11 mouse cellular contexts compared by ENCODE assay signal in genomic region chr5:124761011-124761410, GRCm38 (mm10). TPM values are rescaled to one million over a fixed set of nuclear protein-coding genes. Genes with fewer than 3 reads are reported as not detected.
DNase-seq lines count a peak whose midpoint lies in the region; ATAC-seq and TF ChIP-seq lines count a peak whose summit lies in the region.
"Had no signal": no experiment of that assay in that cellular context is flagged by ENCODE, and none has a peak within 500 bp of the region (broad histone marks: within the 10 kb centered on the region; RNA-seq: fewer than 3 reads in every experiment).

No protein-coding gene starts in this region.

- H3K9me3 ChIP-seq in liver, embryonic 14.5 days (ENCODE audit: control insufficient read depth, low read length): no peaks in the 10 kb centered on the region

- no peak for ATAC-seq in liver, embryonic 14.5 days (ENCODE audit: insufficient read depth)

- no peak overlapping the region for H3K27ac ChIP-seq in gastrocnemius, adult 2 months
- H3K27ac ChIP-seq in liver, embryonic 14.5 days: no peak overlapping the region

- H3K4me3 ChIP-seq in gastrocnemius, adult 2 months: no peak overlapping the region
- H3K4me3 ChIP-seq in liver, embryonic 14.5 days (ENCODE audit: insufficient read depth in 1 of 2, low read depth in 2 of 2, low read length in 2 of 2): no peak overlapping the region
- H3K4me3 ChIP-seq: erythroblast, embryonic 14.5 days had no signal

- H3K4me1 ChIP-seq in liver, embryonic 14.5 days (replicated peaks; ENCODE audit: control insufficient read depth in 2 of 2, insufficient read depth in 2 of 2, low read length in 1 of 2): no peaks in the 10 kb centered on the region

- WGBS in liver, embryonic 14.5 days (ENCODE audit: insufficient replicate concordance): 49% methylated on average over 18 of the region's 18 CpGs

- no peak overlapping the region for H3K4me2 ChIP-seq in liver, embryonic 14.5 days (ENCODE audit: low read depth)

- no peak for DNase-seq in gastrocnemius, adult 2 months
- DNase-seq in gastrocnemius, adult 8-10 months (ENCODE audit: low spot score in 2 of 2): no peak
- no peak for DNase-seq in liver, embryonic 14.5 days (ENCODE audit: low read depth in 3 of 3, low spot score in 3 of 3)
- DNase-seq in liver (no peak), ES-CJ7 (ENCODE audit: low read depth, low spot score) (peak; percentile 61)
- DNase-seq in induced T-regulatory cell, adult 2 months (ENCODE audit: low read depth): peak; percentile 36
- no peak for DNase-seq in right cerebral cortex, adult 18-20 months
- no peak for DNase-seq in testis, postnatal 10 days (ENCODE audit: low spot score)
- DNase-seq: kidney, adult 11 months; left cerebral cortex, postnatal 4 days had no signal

- no peaks in the 10 kb centered on the region for H3K27me3 ChIP-seq in liver, embryonic 14.5 days (ENCODE audit: control insufficient read depth, insufficient read depth, low read length)

- no peak overlapping the region for H3K9ac ChIP-seq in liver, embryonic 14.5 days (replicated peaks)

- intact Hi-C loops in gastrocnemius, adult 2 months (cut with DNase I): no loop called here

- TF ChIP-seq CTCF in gastrocnemius, adult 2 months (IDR thresholded peaks at IDR 0.05): peak; percentile 36
- peak; percentile 61; the same call in 1 of the 2 replicates for TF ChIP-seq CTCF in liver, embryonic 14.5 days (IDR thresholded peaks at IDR 0.05; ENCODE audit: low read depth)

- no peak for TF ChIP-seq EP300 in liver, embryonic 14.5 days (IDR thresholded peaks at IDR 0.05; ENCODE audit: low read depth)

- H3K36me3 ChIP-seq in liver, embryonic 14.5 days (replicated peaks; ENCODE audit: control insufficient read depth, insufficient read depth, low read depth): no peaks in the 10 kb centered on the region

RNA-seq across cellular contexts. Expression of gene Dnah10, which starts 36.1 kb away (rescaled TPM):
- total RNA-seq in gastrocnemius, adult 2 months (2021): under 1 TPM; 0.03 to 0.22 TPM
- under 1 TPM in 3 of 4 experiments, not detected in 1; 0.02 to 0.05 (median 0.02) TPM for total RNA-seq in gastrocnemius, adult 8-10 months (2022)
- 0.02 TPM in 2 replicates for polyA plus RNA-seq in liver, embryonic 14.5 days (2012; rRNA removed)
- not detected in 2 replicates for polyA plus RNA-seq in liver, embryonic 14.5 days (2014; fragmentation: Nextera tagmentation; extraction: Ambion mirVana)

Comparison
In these comparisons a context has a peak if more than half of its experiments do, and no peak if none do; other contexts are left out.
1. DNase-seq: peak in ES-CJ7 (single experiment) and induced T-regulatory cell, adult 2 months (single experiment); none in gastrocnemius, adult 2 months (single experiment), gastrocnemius, adult 8-10 months (0 of 2), liver, embryonic 14.5 days (0 of 3), liver (single experiment), right cerebral cortex, adult 18-20 months (single experiment) and testis, postnatal 10 days (single experiment).